Mouse (Mus musculus) fibroblast of lung, adult 2 months (primary cell): Measurements from ENCODE around the gene Kif26b.

Experiments used
- DNase-seq: peaks from one replicate; pipeline ENCODE4 v3.0.0-alpha.2; 2011; ENCODE audit warnings: low read depth

Gene Kif26b

DNA sequence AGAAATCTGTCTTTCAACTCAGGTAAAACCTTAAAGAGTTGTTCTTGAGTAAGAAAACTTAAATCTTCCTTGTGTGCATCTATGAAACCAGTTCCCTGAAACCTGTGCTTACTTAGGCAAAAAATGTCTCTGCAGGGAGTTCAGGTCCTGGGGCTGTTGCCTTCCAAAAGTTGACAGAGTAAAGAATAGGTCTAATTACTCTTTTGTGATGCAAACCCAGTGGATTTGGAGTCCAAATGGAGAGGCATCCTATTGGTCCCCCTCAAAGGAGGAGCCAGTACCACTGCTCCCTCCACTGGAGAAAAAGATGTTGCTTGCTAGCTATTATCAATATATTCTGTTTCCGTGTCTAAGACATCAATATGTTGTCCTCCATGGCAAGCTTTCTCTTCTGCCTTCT, 321.6 kb downstream of the Kif26b start:
- DNase-seq = no peak

GRCm38 (mm10) chr1:178854936-178855335, 326.0 kb downstream of the Kif26b start:
- no peak for DNase-seq

GRCm38 (mm10) chr1:178855974-178856373, 327.0 kb downstream of the Kif26b start:
- no peak for DNase-seq

DNA sequence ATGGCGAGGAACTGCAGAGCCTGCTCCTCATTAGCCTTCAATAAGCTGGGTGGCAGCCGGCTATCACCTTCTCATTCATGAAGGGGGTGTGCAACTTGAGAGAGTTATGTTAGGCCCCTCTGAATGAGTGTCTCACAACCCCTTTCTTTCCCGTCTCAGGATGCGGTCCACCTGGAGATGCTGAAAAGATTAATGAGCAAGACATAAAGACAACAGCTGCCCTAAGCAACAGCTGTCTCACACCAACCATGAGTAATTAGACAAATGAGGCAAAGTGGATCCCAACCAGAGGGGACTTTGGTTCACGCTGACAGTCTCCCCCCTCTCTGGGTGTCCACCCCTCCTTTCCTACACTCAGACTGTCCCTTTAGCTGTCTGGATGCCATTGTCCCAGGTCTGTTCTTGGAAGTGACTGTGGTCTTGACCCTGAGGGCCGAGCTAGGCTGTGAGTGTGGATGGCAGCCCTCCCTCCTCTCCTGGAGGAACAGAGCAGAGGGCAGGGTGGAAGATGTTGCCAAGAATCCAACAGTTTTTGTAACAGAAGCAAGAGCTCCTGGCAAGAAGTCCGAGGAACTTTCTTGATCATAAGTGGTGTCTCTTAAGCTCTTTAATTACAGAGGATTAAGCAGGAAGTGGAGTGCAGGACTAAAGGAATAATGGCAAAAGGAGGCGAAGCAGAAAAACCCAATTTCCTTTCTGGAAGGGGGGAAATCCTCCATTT, 331.9 kb downstream of the Kif26b start:
- no peak for DNase-seq

DNA sequence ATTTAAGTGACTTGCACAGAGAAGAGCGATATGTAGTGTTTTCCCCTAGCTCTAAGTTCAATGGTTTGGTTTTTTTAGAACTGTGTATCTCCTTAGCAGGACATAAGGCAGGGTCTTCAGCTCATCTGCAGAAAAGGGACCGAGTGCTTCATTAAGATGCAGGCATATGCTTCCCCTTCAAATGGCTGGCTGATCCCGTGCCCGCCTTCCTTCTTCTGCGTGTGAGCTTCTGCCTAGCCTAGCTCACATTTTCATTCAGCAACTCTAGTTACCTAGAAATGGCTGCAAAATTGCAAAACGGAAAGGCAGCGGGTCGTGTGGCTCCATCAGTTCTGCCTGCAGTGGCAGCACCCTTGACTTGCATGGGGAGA, 332.5 kb downstream of the Kif26b start:
- DNase-seq = no peak

- no peak for DNase-seq
These were observed 334.8 kb downstream of the Kif26b start for GRCm38 (mm10) chr1:178863756-178864155.

DNA sequence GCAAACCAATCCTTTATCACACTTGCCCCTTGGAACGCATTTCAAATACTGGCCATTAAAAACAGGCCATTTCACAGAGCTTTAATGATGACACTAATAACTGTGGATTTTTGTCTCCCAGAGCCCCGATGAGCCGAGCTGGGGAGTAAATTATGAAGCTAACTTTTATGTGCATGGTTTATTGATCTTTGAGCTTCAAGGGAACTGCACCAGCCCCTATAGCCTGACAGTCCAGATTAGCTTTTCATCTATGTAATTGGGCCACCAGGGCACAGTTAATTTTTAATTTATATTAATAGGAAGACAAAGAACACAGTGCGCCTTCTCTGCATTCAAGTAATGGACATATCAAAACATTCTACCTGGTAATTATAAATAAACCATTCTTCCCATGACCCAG, 335.4 kb downstream of the Kif26b start:
- no peak for DNase-seq

- DNase-seq = no peak
These were observed 337.8 kb downstream of the Kif26b start for GRCm38 (mm10) chr1:178866757-178867156.

DNA sequence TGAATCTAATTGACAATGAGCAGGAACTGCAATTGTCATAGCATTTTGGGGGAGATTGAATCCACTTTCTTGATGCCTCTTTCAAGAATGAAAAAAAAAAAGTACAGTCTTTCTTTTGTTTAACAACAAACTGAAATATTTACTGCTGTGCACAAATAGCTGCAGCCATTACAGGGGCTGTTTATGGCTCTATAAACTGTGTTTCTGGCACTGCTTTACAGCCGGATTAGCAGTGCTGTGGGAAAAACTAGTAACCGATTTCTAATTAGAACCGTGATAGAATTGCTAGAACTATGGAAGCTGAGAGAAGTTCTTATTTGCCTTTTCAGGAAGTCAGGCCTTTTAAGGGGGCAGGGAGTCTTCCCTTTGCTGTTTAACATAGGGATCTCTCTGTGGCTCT, 342.1 kb downstream of the Kif26b start:
- DNase-seq = no peak

- no peak for DNase-seq
These were observed 348.0 kb downstream of the Kif26b start for GRCm38 (mm10) chr1:178876926-178877325.

- no peak for DNase-seq
These were observed 349.8 kb downstream of the Kif26b start for GRCm38 (mm10) chr1:178878676-178879075.

DNA sequence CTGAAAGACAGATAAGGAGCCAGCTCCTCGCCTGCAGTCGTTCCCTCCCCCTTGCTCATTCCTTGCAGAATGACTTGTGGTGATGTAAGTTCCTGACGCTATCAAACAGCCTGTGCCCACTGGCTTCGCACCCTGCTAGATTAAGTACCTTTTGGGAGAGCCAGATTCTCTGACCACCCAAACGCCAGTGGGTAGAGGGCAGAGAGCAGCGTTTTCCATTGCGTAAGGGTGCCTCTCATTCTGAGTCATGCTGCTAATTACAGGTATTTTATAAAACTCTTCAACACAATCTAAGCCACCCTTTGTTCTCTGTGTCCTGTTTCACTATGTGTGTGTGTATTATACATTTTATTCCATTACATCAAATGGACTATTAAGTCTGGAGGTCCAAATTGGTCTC, 352.0 kb downstream of the Kif26b start:
- DNase-seq = no peak

DNA sequence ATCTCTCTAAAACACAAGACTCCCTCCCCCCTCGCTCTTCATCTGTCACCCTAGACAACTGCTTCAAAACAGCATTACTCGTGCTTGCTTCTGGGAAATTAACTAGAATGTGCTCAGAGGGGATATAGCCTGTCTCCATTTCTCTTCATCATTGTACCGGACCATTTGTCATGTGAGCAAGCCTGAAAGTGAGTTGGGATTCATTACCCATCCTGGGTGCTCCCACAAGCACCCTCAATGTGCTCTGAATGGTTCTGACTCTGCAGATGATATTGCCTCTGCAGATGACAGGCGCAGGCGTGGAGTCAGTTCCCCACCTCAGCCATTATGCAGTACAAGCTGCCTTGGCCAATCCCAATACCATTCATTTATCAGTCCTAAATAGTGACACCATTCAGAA, 357.7 kb downstream of the Kif26b start:
- no peak for DNase-seq

DNA sequence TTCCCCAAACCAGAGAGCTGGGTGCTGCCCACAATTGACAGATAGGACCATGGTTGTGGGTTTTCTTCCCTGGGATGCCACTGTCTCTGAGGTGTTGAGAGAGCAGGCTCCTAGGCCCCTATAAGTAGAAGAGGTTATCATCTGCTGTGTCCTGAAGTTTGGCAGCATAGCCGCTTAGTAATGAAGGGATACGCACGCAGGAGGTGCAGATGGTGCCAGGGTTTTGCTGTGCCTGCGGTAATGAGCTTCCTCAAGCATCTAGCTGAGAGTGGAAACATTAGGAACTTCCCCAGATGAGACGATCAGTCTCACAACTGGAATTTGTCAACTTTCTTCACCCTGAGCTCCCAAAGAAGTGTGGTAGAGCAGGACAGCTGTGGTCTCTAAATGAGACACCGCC, 363.5 kb downstream of the Kif26b start:
- DNase-seq = no peak

GRCm38 (mm10) chr1:178893229-178894080, 364.5 kb downstream of the Kif26b start:
- no peak for DNase-seq

GRCm38 (mm10) chr1:178894081-178894401, 365.1 kb downstream of the Kif26b start:
- no peak for DNase-seq

DNA sequence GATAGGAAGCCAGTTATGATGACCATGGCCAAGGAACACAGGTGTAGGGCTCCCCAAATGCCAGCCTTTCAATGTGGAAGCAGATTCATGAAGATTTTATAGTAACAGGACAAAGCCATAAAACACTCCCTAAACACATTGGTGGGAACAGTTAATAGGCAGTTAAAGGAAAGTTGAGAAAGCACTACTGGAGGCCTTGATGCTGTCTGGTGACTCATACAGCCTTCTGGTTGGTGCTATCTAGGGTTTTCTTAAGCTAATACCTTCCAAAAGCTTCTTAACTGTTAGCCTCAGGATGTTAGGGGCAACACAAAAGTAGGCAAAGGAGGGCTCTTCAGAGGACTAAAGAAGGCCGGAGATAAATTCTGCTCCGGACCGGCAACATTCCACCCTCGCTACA, 366.7 kb downstream of the Kif26b start:
- DNase-seq = no peak

DNA sequence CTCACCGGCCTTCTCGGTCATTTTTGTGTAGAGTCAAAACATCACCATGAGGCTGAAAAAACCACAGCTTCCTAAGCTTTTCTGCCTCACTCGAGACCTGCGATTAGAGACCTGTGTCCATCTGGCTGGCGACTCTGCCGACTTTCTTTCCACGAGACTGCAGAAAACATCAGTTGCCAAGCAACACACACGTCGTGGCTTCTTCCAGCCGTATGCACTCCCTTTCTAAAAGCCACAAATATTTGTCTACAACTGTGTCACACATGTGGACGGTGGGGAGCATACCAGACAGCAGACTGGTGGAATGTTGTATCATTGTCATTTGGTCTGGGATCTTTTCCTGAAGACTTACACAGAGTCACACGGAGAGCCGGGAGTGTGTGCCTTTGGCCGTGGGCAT, 382.0 kb downstream of the Kif26b start:
- peak; percentile 65 for DNase-seq

DNA sequence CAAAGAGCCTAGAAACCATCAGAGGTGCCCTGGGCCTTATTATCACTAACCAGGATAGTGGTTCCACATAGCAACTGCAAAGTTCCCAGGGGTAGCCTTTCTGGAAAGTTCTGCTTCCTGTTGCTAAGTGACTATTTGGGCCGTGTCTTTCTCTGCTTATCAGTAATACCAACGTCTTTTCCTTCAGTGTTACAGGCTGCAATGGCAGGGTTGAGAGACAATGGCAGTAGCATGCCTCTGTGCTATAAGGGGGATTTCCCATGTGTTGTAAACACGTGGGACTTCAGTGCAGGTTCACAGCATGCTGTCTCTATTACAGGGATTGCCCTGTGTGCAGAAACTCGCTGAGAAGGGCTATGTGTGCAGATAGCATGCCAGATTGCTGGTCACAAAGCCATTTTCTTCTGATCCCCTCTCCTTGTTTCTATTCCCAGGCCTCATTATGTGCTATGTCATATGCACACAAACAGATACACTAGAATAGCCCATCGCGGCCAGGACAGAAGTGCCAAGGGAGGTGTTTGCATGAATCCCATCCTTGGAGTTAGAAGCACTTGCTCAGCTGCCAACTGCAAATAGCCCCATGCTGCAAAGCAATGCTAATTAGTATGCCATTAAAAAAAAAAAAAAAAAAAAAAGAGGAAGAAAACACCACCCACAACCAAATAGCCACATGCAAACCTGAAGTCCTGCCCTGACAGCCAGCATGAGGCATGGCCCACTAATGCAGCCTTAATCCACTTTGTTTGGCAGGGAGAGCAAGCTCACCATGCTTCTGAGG, 384.2 kb downstream of the Kif26b start:
- no peak for DNase-seq

- DNase-seq = no peak
These were observed 386.1 kb downstream of the Kif26b start for GRCm38 (mm10) chr1:178915056-178915455.

GRCm38 (mm10) chr1:178917194-178917902, 388.4 kb downstream of the Kif26b start:
- no peak for DNase-seq

DNA sequence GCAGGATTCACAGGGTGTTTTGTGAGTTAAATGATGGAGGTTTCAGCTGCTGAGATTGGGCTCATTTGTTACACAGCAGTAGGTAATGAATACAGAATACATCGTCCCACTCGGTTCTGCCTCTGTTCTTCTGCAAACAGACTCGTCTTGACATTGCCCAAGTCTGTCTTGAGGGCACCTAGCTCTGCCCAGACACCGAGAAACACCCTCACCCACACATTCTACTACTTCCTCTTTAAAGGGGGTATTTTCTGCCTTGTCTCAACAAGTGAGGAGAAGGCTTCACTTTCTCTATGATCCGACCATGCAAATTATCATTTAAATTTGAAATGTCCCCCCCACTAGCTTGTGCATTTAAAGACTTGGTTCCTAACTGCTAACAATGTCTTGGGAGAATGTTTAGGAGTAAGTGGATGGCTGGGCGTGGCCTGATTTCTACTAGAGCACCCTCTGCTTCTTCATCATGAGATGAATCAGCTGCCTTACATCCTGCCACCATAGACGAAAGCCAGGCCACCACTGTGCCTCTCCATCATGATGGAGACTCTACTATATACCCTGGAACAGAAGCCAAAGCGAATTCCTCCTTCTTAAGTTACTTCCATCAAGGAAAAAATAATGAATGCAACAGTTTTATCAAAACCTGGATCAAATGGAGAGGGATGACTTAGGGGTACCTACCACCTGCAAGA, 395.7 kb downstream of the Kif26b start:
- no peak for DNase-seq
